Mouse (Mus musculus) small intestine, adult 2 months (tissue): ENCODE measurements around the gene Atg2a.

Source experiments
- CTCF ChIP-seq: fragments of 200-500 bp; IDR thresholded peaks from 2 replicates; pipeline ENCODE4 v1.5.1; 2012; ENCODE audit warnings: low read depth, mild to moderate bottlenecking, control low read depth, inconsistent platforms, low read length, moderate library complexity, mixed read lengths; ENCODE audit not compliant: insufficient replicate concordance, insufficient read length; ENCODE audit errors: extremely low read depth
- POLR2A ChIP-seq: fragments of 200-500 bp; IDR thresholded peaks from 2 replicates; pipeline ENCODE4 v1.6.1; 2012; ENCODE audit warnings: low read depth, mild to moderate bottlenecking, control low read depth, inconsistent platforms, low read length, moderate library complexity

DNA sequence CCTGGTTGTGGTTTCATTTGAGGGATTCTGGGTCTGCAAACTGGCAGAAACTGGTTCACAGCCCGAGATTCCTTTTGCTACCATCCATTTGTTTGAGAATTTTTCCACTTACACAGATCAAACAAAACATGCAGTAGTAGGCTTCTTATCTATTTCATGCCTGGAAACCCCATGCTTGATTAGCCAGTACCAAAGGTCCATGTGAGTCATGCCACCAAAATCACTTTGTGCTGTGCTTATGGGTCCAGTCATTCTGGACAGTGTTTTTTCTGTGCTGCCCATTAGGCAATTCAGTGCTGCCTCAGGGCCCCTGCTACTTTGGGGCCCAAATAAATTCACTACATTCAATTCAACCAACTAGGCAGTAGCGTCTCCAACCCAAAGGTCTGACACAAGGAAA, 37.2 kb upstream of the Atg2a start:
- TF ChIP-seq CTCF: no peak
- no peak for TF ChIP-seq POLR2A
